Mouse (Mus musculus) E14TG2a.4 (cell line): ENCODE results near the gene Ceacam19.

ENCODE experiments used
- CTCF ChIP-seq: conservative IDR thresholded peaks from 2 replicates; pipeline ENCODE4 v1.5.1; 2014; ENCODE audit warnings: low read length
- NANOG ChIP-seq: IDR thresholded peaks from 2 replicates; pipeline ENCODE4 v1.6.1; 2014; ENCODE audit warnings: borderline replicate concordance, low read length, mixed read lengths
- POU5F1 ChIP-seq: IDR thresholded peaks from 2 replicates; pipeline ENCODE4 v1.6.1; 2014; ENCODE audit warnings: low read length, borderline replicate concordance

DNA sequence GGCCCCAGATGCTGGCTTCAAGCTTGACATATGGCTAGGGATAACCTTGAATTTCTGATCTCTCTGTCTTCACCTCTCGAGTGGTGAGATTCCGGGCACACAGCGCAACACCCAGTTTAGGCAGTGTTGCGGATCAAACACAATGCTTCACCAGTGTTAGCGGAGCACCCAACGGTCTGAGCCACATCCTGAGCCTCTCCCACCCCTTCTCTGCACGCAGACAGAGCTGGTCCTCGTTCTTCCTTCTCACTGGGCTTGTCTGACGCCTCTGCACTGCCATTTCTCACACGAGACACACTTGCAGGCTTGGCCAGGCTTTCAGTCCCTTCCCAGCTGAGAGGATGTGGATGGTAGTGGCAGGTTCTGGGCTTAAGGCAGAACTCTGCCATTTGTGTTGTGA lies 28.0 kb downstream of the Ceacam19 start:
- TF ChIP-seq CTCF (no peak), POU5F1 (no peak), NANOG (no peak)
